Mouse (Mus musculus) lung, adult 2 months (tissue): ENCODE measurements around the gene Fbln2. TPM values are rescaled to one million over a fixed set of nuclear protein-coding genes. Genes with fewer than 3 reads are reported as not detected.
"Not testable (repeated sequence)": the region's sequence is repeated elsewhere in the genome, so short reads cannot be mapped to it uniquely, and the experiment has no call there.

ENCODE experiments used
- DNase-seq: peaks from one replicate; pipeline ENCODE4 v3.0.0; 2022
- H3K4me1 ChIP-seq: fragments of 200-500 bp; 2 replicates; pipeline ENCODE4 v1.6.1; 2011; ENCODE audit warnings: low read length; ENCODE audit not compliant: control insufficient read depth, insufficient read depth
- H3K4me3 ChIP-seq: fragments of 200-500 bp; replicated peaks from 2 replicates; pipeline ENCODE3; 2011; ENCODE audit warnings: low read depth, mild to moderate bottlenecking, control low read depth, low read length; ENCODE audit errors: extremely low read depth
- CTCF ChIP-seq: fragments of 200-500 bp; IDR thresholded peaks from 2 replicates; pipeline ENCODE4 v1.5.1; 2011; ENCODE audit warnings: mild to moderate bottlenecking, low read length, control low read depth; ENCODE audit not compliant: insufficient read depth
- POLR2A ChIP-seq: fragments of 200-500 bp; IDR thresholded peaks from 2 replicates; pipeline ENCODE4 v1.6.1; 2011; ENCODE audit warnings: low read depth, mild to moderate bottlenecking, control low read depth, low read length, borderline replicate concordance; ENCODE audit errors: extremely low read depth
- WGBS: fragments of 180-500 bp; shearing (Covaris S2); methylation state at CpG from one replicate; pipeline ENCODE4 v1.1.7; 2018; 5-methylcytosine and 5-hydroxymethylcytosine counted together
- polyA plus RNA-seq: library from polyadenylated mRNA; depleted of rRNA; stranded (reverse); fragments of >200 nt; gene quantifications from 2 replicates; pipeline ENCODE4 v1.2.3, GENCODE M21; 2012; rRNA removed

Fbln2 gene
- 63.0 and 88.3 TPM in 2 replicates for polyA plus RNA-seq

DNA sequence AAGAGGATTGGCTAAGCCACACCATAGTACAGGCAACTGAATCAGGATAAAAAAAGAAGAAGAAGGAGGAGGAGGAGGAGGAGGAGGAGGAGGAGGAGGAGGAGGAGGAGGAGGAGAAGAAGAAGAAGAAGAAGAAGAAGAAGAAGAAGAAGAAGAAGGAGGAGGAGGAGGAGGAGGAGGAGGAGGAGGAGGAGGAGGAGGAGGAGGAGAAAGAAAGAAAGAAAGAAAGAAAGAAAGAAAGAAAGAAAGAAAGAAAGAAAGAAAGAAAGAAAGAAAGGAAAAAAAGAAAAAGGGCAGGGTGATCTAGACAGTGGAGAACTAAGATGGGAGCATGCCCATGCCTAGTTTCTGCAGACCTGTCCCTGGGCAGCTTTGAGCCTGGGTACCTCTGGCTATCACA lies at the start of gene Fbln2:
Gene Fbln2, plus strand, starts transcription at position 301 of the 400 bp plus-strand sequence.
- not testable (repeated sequence) for H3K4me3 ChIP-seq, DNase-seq, H3K4me1 ChIP-seq

DNA sequence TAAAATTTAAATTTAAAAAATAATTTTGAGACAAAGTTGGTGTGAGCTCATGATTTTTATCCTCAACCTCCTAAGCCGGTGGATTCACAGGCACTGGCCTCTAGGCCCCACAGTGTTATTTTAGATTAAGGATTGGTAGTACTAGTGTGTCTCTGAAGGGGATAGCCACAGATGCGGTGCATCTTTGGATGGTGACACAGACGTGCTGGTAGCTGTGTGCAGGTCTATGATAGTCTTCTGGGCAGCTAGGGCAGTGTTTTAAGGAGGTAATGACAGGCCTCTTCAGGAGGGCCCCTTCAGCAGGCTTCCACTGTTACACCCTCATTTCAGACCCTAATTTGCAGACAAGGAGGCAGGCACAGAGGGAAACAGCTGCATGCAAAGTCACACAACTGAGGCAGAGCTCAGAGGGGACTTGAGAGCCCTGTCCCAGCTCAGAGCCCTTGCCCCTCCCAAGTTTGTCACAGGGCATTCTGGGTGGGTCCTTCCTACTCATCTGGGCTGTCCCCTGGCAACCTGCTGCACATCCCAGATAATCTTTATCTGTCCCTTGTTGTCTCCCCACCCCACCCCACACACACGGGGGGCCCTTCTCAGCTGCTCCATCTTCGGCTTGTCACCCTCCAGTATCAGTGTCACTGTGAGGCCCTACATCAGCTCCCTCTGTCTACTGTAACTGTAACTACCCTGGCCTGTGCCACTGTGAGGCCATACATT lies 48.9 kb upstream of the Fbln2 start:
- no peak overlapping the region for H3K4me3 ChIP-seq
- no peak for DNase-seq
- TF ChIP-seq CTCF (no peak), POLR2A (no peak)
- no peaks in the 10 kb centered on the region for H3K4me1 ChIP-seq
- WGBS: 76% methylated on average over 5 of the region's 5 CpGs

DNA sequence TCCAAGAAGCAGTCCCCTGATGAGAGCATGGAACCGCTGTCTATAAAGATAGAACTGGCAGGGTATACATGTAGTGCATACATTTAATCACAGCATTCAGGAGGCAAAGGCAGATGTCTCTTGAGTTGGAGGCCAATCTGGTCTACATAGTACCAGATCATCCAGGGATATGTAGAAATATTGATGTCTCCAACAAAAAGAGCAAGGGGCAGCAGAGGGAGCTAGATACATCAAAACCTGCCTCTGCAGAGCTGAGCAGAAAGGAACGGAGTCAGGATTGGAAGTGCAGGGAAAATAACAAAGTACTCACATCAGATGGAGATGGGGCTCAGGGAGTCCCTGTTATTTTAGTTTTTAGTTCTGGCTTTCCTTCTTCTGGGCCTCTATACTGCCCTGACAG lies 47.7 kb upstream of the Fbln2 start:
- Histone ChIP-seq H3K4me1 (no peaks in the 10 kb centered on the region), H3K4me3 (no peak overlapping the region)
- TF ChIP-seq CTCF (no peak), POLR2A (no peak)
- no peak for DNase-seq
- WGBS: 90% methylated on average over 2 of the region's 2 CpGs

DNA sequence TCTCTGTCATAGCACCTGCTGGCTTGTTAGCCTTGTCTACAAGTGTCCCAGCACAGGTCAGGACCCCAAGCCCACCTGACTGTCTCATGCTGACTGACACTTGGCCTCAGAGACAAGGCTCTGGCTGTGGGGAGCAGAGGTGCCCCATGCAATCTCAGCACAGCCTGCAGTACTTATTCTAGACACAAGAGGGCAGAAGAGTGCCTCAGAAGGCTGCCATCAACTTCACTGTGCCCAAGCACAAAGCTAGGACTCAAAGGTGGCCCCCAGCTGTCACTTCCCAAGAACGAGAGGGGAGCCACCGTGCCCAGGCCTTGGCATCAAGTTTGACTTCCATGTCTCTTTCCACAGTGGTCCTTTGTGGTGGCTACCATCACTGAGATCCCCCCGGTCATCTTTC lies 47.0 kb upstream of the Fbln2 start:
- TF ChIP-seq CTCF (peak; percentile 87), POLR2A (no peak)
- 34% methylated on average over 3 of the region's 3 CpGs for WGBS
- peak; percentile 62 for DNase-seq

DNA sequence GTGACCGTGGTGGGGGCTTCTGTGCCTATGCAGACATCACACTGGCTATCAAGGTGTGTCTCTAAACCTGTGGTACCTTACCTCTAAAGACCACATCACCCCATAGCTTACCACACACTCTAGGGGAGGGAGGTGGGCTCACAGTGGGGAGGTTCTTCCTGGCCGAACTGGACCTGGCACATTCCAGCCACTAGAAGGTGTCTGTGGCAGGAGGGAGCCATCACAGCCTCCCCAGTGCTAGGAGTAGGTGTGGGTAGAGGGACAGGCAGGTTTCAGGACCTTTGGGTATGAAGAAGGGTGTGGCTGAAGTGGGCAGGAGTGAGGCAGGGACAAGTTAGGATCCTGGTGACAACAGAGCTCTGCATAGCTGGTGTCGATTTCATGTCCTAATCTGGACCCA lies 44.4 kb upstream of the Fbln2 start:
- no peak for DNase-seq
- H3K4me1 ChIP-seq: no peaks in the 10 kb centered on the region
- WGBS: 55% methylated on average over 3 of the region's 3 CpGs
- no peak for TF ChIP-seq POLR2A
- peak; percentile 5; the same call in 1 of the 2 replicates for TF ChIP-seq CTCF
- H3K4me3 ChIP-seq: no peak overlapping the region

More for the DNA sequence above, 47.0 kb upstream of the Fbln2 start:
- Histone ChIP-seq H3K4me1 (no peaks in the 10 kb centered on the region), H3K4me3 (no peak overlapping the region)

- H3K4me3 ChIP-seq: no peak overlapping the region
- H3K4me1 ChIP-seq: no peaks in the 10 kb centered on the region
- WGBS: 88% methylated on average over 8 of the region's 8 CpGs
- TF ChIP-seq POLR2A (no peak), CTCF (no peak)
- DNase-seq: no peak
These were observed 43.1 kb upstream of the Fbln2 start for GRCm38 (mm10) chr6:91169129-91169528.

- 71% methylated on average over 3 of the region's 3 CpGs for WGBS
These were observed 40.8 kb upstream of the Fbln2 start for GRCm38 (mm10) chr6:91171396-91171895.

GRCm38 (mm10) chr6:91172381-91172780 lies 39.9 kb upstream of the Fbln2 start:
- Histone ChIP-seq H3K4me3 (no peak overlapping the region), H3K4me1 (no peaks in the 10 kb centered on the region)
- 47% methylated on average over 2 of the region's 2 CpGs for WGBS
- no peak for TF ChIP-seq CTCF
- no peak for TF ChIP-seq POLR2A
- DNase-seq: no peak

More at GRCm38 (mm10) chr6:91171396-91171895, 40.8 kb upstream of the Fbln2 start:
- DNase-seq: no peak
- Histone ChIP-seq H3K4me3 (no peak overlapping the region), H3K4me1 (no peaks in the 10 kb centered on the region)
- TF ChIP-seq CTCF (no peak), POLR2A (no peak)

GRCm38 (mm10) chr6:91173221-91173880 lies 38.9 kb upstream of the Fbln2 start:
- no peak overlapping the region for H3K4me3 ChIP-seq
- DNase-seq: peak; percentile 53
- H3K4me1 ChIP-seq: no peaks in the 10 kb centered on the region
- no peak for TF ChIP-seq POLR2A
- peak; percentile 73 for TF ChIP-seq CTCF
- WGBS: 43% methylated on average over 7 of the region's 7 CpGs

DNA sequence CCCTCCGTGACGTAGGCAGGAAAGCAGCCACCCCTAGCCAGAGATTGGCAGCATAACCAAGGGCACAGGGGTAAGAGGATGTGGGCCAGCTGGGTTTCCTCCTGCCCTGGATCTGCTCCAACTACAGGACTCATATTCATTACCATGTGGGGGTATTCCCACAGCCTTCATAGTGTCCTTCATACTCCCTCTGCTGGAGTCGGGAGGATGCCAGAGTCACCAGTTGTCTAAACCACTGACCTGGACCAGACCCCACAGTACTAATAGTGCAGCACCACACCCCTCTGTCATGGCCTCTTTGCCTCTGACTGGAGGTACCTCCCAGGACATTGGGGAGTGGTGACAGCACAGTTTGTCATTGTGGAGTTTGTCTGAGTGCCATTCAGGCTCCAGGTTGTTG lies 38.0 kb upstream of the Fbln2 start:
- 59% methylated on average over 3 of the region's 3 CpGs for WGBS
- no peaks in the 10 kb centered on the region for H3K4me1 ChIP-seq
- H3K4me3 ChIP-seq: no peak overlapping the region
- TF ChIP-seq CTCF: no peak
- TF ChIP-seq POLR2A: no peak
- DNase-seq: no peak
